Mouse (Mus musculus): ENCODE data around the gene Arpp19. TPM values are rescaled to one million over a fixed set of nuclear protein-coding genes. Genes with fewer than 3 reads are reported as not detected.
A peak's percentile ranks its signal among the peaks of the same experiment; 100 is the strongest.

The Arpp19 gene
- polyA plus RNA-seq, 1 experiment = 417 TPM

GRCm38 (mm10) chr9:75033141-75033540 lies 4.3 kb upstream of the Arpp19 start:
- TF ChIP-seq CTCF (IDR thresholded peaks at IDR 0.05; ENCODE audit: extremely low read depth, insufficient read depth, low read length) = peak; percentile 29; the same call in 1 of the 2 replicates
- TF ChIP-seq POLR2A (IDR thresholded peaks at IDR 0.05; ENCODE audit: extremely low read depth, insufficient read depth, low read length) = no peak
- Histone ChIP-seq H3K4me1 (ENCODE audit: control insufficient read depth, insufficient read depth, low read length) (no peaks in the 10 kb centered on the region), H3K27ac (ENCODE audit: insufficient read depth, low read length) (no peak overlapping the region), H3K4me3 (ENCODE audit: insufficient read depth, low read length) (no peak overlapping the region)

GRCm38 (mm10) chr9:75034691-75035090 lies 2.7 kb upstream of the Arpp19 start:
- Histone ChIP-seq H3K27ac (ENCODE audit: insufficient read depth, low read length) (no peak overlapping the region), H3K4me3 (ENCODE audit: insufficient read depth, low read length) (no peak overlapping the region), H3K4me1 (ENCODE audit: control insufficient read depth, insufficient read depth, low read length) (peaks cover 3% of the 10 kb centered on the region; the same call in 1 of the 2 replicates)
- TF ChIP-seq POLR2A (IDR thresholded peaks at IDR 0.05; ENCODE audit: extremely low read depth, insufficient read depth, low read length) (no peak), CTCF (IDR thresholded peaks at IDR 0.05; ENCODE audit: extremely low read depth, insufficient read depth, low read length) (no peak)

GRCm38 (mm10) chr9:75035944-75036343 lies 1.5 kb upstream of the Arpp19 start:
- Histone ChIP-seq H3K4me3 (ENCODE audit: insufficient read depth, low read length) (no peak overlapping the region), H3K4me1 (ENCODE audit: control insufficient read depth, insufficient read depth, low read length) (peaks cover 3% of the 10 kb centered on the region; the same call in 1 of the 2 replicates), H3K27ac (ENCODE audit: insufficient read depth, low read length) (no peak overlapping the region)
- TF ChIP-seq CTCF (IDR thresholded peaks at IDR 0.05; ENCODE audit: extremely low read depth, insufficient read depth, low read length) = no peak
- TF ChIP-seq POLR2A (IDR thresholded peaks at IDR 0.05; ENCODE audit: extremely low read depth, insufficient read depth, low read length) = no peak

- TF ChIP-seq CTCF (IDR thresholded peaks at IDR 0.05; ENCODE audit: extremely low read depth, insufficient read depth, low read length) = no peak
- TF ChIP-seq POLR2A (IDR thresholded peaks at IDR 0.05; ENCODE audit: extremely low read depth, insufficient read depth, low read length) = no peak
- Histone ChIP-seq H3K27ac (ENCODE audit: insufficient read depth, low read length) (no peak overlapping the region), H3K4me3 (ENCODE audit: insufficient read depth, low read length) (peak overlapping the region; percentile 97), H3K4me1 (ENCODE audit: control insufficient read depth, insufficient read depth, low read length) (peaks cover 3% of the 10 kb centered on the region; the same call in 1 of the 2 replicates)
Measured at GRCm38 (mm10) chr9:75038357-75038688, 909 bp downstream of the Arpp19 start.

GRCm38 (mm10) chr9:75040566-75040965 lies 3.2 kb downstream of the Arpp19 start:
- no peak for TF ChIP-seq POLR2A (IDR thresholded peaks at IDR 0.05; ENCODE audit: extremely low read depth, insufficient read depth, low read length)
- no peak for TF ChIP-seq CTCF (IDR thresholded peaks at IDR 0.05; ENCODE audit: extremely low read depth, insufficient read depth, low read length)
- no peak overlapping the region for H3K4me3 ChIP-seq (ENCODE audit: insufficient read depth, low read length)
- no peak overlapping the region for H3K27ac ChIP-seq (ENCODE audit: insufficient read depth, low read length)
- peaks cover 3% of the 10 kb centered on the region; the same call in 1 of the 2 replicates for H3K4me1 ChIP-seq (ENCODE audit: control insufficient read depth, insufficient read depth, low read length)

GRCm38 (mm10) chr9:75041840-75042525 lies 4.6 kb downstream of the Arpp19 start:
- Histone ChIP-seq H3K4me3 (ENCODE audit: insufficient read depth, low read length) (no peak overlapping the region), H3K4me1 (ENCODE audit: control insufficient read depth, insufficient read depth, low read length) (peaks cover 3% of the 10 kb centered on the region; the same call in 1 of the 2 replicates), H3K27ac (ENCODE audit: insufficient read depth, low read length) (no peak overlapping the region)
- TF ChIP-seq POLR2A (IDR thresholded peaks at IDR 0.05; ENCODE audit: extremely low read depth, insufficient read depth, low read length) = no peak
- no peak for TF ChIP-seq CTCF (IDR thresholded peaks at IDR 0.05; ENCODE audit: extremely low read depth, insufficient read depth, low read length)

GRCm38 (mm10) chr9:75043191-75043590 lies 5.8 kb downstream of the Arpp19 start:
- Histone ChIP-seq H3K4me1 (ENCODE audit: control insufficient read depth, insufficient read depth, low read length) (peaks cover 3% of the 10 kb centered on the region; the same call in 1 of the 2 replicates), H3K4me3 (ENCODE audit: insufficient read depth, low read length) (no peak overlapping the region), H3K27ac (ENCODE audit: insufficient read depth, low read length) (no peak overlapping the region)
- TF ChIP-seq POLR2A (IDR thresholded peaks at IDR 0.05; ENCODE audit: extremely low read depth, insufficient read depth, low read length) (no peak), CTCF (IDR thresholded peaks at IDR 0.05; ENCODE audit: extremely low read depth, insufficient read depth, low read length) (no peak)

- TF ChIP-seq POLR2A (IDR thresholded peaks at IDR 0.05; ENCODE audit: extremely low read depth, insufficient read depth, low read length) (no peak), CTCF (IDR thresholded peaks at IDR 0.05; ENCODE audit: extremely low read depth, insufficient read depth, low read length) (no peak)
- Histone ChIP-seq H3K4me3 (ENCODE audit: insufficient read depth, low read length) (no peak overlapping the region), H3K27ac (ENCODE audit: insufficient read depth, low read length) (no peak overlapping the region), H3K4me1 (ENCODE audit: control insufficient read depth, insufficient read depth, low read length) (peaks cover 3% of the 10 kb centered on the region; the same call in 1 of the 2 replicates)
Measured at GRCm38 (mm10) chr9:75047079-75047478, 9.7 kb downstream of the Arpp19 start.

GRCm38 (mm10) chr9:75049100-75049499 lies 11.7 kb downstream of the Arpp19 start:
- peaks cover 3% of the 10 kb centered on the region; the same call in 1 of the 2 replicates for H3K4me1 ChIP-seq (ENCODE audit: control insufficient read depth, insufficient read depth, low read length)
- H3K27ac ChIP-seq (ENCODE audit: insufficient read depth, low read length) = no peak overlapping the region; the same call in 1 of the 2 replicates
- no peak for TF ChIP-seq POLR2A (IDR thresholded peaks at IDR 0.05; ENCODE audit: extremely low read depth, insufficient read depth, low read length)
- TF ChIP-seq CTCF (IDR thresholded peaks at IDR 0.05; ENCODE audit: extremely low read depth, insufficient read depth, low read length) = no peak
- no peak overlapping the region for H3K4me3 ChIP-seq (ENCODE audit: insufficient read depth, low read length)

- Histone ChIP-seq H3K27ac (ENCODE audit: insufficient read depth, low read length) (0 out of 2 replicates have a peak overlapping the region, but pooled peaks have one; percentile 64), H3K4me3 (ENCODE audit: insufficient read depth, low read length) (no peak overlapping the region), H3K4me1 (ENCODE audit: control insufficient read depth, insufficient read depth, low read length) (peaks cover 3% of the 10 kb centered on the region; the same call in 1 of the 2 replicates)
- TF ChIP-seq CTCF (IDR thresholded peaks at IDR 0.05; ENCODE audit: extremely low read depth, insufficient read depth, low read length) (peak; percentile 98), POLR2A (IDR thresholded peaks at IDR 0.05; ENCODE audit: extremely low read depth, insufficient read depth, low read length) (no peak)
Measured at GRCm38 (mm10) chr9:75050003-75050402, 12.6 kb downstream of the Arpp19 start.

Measured in cortical plate, adult 2 months (tissue).